Mouse (Mus musculus): ENCODE results near the gene Cgrrf1. TPM values are rescaled to one million over a fixed set of nuclear protein-coding genes. Genes with fewer than 3 reads are reported as not detected.

Cgrrf1 gene
- polyA plus RNA-seq, 1 experiment = 28.2 TPM

DNA sequence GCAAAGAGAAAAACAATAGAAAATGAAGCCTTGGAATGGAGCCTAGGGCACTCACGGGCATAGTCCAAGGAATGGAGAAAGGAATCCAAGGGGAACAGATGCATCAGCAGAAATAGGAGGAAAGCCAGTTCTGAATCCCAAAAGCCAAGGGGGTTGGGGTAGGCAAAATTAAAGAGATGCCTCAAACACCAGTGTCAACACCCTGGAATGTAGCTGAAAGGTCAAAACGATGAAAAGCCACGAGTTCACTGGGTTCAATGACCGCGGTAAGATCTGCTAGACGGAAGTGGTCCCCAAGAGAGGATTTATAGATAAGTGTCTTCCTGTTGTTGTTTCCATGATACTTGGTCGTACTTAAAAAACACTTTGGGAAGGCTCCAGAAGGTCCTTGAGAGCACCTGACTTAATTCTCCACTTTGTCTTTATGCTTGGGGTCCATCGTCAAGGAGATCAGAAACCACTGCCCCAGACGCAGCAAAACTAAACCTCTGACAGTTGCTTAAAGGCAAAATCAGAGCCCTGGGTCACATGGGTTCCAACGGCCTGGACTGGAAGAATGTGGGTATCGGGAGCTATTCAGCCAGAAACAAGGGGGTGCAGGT is 10.6 kb upstream of the Cgrrf1 start:
- peaks cover 6% of the 10 kb centered on the region; the same call in 1 of the 2 replicates for H3K4me1 ChIP-seq (ENCODE audit: control insufficient read depth, insufficient read depth, low read length)
- WGBS = 0% methylated on average over 11 of the region's 11 CpGs
- H3K4me3 ChIP-seq (replicated peaks; ENCODE audit: extremely low read depth, low read depth, low read length) = peak overlapping the region; percentile 86
- peak; percentile 28 for DNase-seq
- TF ChIP-seq POLR2A (IDR thresholded peaks at IDR 0.05; ENCODE audit: borderline replicate concordance, extremely low read depth, low read depth, low read length) (no peak), CTCF (IDR thresholded peaks at IDR 0.05; ENCODE audit: insufficient read depth, low read length) (no peak)

DNA sequence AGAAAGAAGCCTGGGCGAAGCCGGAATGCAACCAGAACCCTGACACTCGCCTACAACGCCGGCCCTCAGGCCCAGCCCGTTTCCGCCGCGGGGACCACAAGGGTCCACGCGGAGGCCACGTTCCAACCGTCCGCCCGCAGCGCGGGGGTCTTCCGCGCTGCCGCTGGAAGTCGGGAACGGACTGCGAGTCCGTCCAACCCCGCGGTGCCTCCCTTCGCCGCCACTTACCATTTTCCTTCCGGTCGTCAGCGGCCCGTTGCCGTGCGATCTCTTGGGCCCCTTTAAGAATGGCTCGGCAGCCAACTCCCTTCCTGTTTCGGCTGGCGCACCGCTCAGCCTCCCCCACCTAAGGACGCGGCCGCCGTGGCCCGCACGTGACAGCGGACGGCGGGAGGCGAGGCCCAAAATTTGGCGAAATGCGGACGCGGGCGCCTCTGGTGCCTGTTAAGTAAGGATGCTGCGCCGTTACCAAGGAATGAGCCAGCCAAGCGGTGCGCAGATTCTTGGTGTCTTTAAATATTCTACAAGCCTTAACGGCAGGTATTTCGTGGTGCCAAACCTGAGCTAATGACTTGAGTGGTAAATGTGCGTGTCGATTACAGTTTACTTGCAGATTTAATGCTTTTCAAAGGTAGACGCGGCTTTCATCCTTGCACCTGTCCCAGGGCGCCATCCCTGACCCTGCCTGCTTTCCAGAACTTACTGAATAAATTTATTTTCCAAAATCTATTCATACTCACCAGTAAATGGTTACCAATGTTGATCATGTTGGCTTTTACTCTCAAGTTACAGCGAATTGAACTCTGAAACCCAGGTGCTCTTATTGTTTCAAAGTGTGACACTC is 9.8 kb upstream of the Cgrrf1 start, which contains the start of gene Gmfb:
TSS of gene Gmfb (minus strand) at position 370 of the 844 bp plus-strand sequence.
- H3K4me1 ChIP-seq (ENCODE audit: control insufficient read depth, insufficient read depth, low read length) = peaks cover 6% of the 10 kb centered on the region; the same call in 1 of the 2 replicates
- peak; percentile 97 for DNase-seq
- H3K4me3 ChIP-seq (replicated peaks; ENCODE audit: extremely low read depth, low read depth, low read length) = peak within 1 kb of the TSS; percentile 86
- 1% methylated on average over 65 of the region's 65 CpGs for WGBS
- TF ChIP-seq POLR2A (IDR thresholded peaks at IDR 0.05; ENCODE audit: borderline replicate concordance, extremely low read depth, low read depth, low read length) = peak; percentile 92; the same call in 1 of the 2 replicates
- TF ChIP-seq CTCF (IDR thresholded peaks at IDR 0.05; ENCODE audit: insufficient read depth, low read length) = no peak

DNA sequence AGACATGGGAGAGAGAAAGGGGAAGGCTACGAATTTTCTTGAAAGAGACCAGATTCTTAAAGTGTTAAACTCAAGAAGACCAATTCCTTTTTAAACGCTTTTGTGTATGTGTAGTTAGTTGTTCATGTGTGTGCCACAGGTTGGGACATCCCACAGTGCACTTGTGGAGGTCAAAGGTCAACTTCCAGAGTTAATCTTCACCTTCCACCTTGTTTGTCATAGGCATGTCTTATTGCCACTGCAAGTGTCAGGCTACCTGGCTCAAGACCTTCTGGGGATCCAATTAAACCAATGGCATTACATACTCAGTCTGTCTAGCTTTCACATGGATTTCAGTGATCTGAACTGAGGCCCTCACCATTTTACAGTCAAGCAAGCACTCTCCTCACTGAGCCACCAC is 7.9 kb upstream of the Cgrrf1 start:
- WGBS = 85% methylated on average over 2 of the region's 2 CpGs
- peaks cover 6% of the 10 kb centered on the region; the same call in 1 of the 2 replicates for H3K4me1 ChIP-seq (ENCODE audit: control insufficient read depth, insufficient read depth, low read length)
- TF ChIP-seq CTCF (IDR thresholded peaks at IDR 0.05; ENCODE audit: insufficient read depth, low read length) (no peak), POLR2A (IDR thresholded peaks at IDR 0.05; ENCODE audit: borderline replicate concordance, extremely low read depth, low read depth, low read length) (no peak)
- DNase-seq = no peak
- H3K4me3 ChIP-seq (replicated peaks; ENCODE audit: extremely low read depth, low read depth, low read length) = no peak overlapping the region

DNA sequence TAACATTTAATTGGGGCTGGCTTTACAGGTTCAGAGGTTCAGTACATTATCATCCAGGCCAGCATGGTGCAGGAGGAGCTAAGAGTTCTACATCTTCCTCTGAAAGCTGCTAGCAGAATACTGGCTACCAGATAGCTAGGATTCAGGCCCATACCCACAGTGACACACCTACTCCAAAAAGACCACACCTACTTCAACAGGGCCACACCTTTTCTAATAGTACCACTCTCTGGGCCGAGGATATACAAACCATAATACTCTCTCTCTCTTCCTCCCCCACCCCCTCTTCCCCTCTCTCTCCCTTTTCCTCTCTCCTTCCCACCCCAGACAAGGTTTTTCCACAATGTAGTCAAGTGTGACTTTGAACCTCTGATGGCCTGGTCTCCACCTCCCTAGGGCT is 4.5 kb upstream of the Cgrrf1 start:
- TF ChIP-seq CTCF (IDR thresholded peaks at IDR 0.05; ENCODE audit: insufficient read depth, low read length) = no peak
- TF ChIP-seq POLR2A (IDR thresholded peaks at IDR 0.05; ENCODE audit: borderline replicate concordance, extremely low read depth, low read depth, low read length) = no peak
- DNase-seq = no peak
- Histone ChIP-seq H3K4me1 (ENCODE audit: control insufficient read depth, insufficient read depth, low read length) (peaks cover 5% of the 10 kb centered on the region), H3K4me3 (replicated peaks; ENCODE audit: extremely low read depth, low read depth, low read length) (no peak overlapping the region)
- 33% methylated on average over 1 of the region's 1 CpGs for WGBS

DNA sequence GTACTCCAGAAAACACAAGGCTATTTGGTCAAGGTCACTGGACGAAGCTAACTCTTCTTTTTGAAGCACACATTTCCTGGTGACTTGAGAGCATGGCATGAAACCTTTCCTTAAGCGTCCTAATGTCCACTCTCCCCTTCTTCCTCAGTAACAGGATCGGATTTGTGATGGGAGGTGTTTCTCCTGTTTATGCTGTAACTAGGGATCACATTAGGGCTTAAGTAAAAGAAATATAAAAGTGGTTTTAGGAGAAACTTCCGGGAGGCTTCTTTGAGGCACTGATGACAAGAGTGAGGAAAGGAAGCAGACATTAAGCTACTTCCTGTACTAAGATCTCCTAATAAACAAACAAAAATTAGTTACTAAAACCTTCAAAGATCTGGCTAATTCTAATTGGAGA is 630 bp upstream of the Cgrrf1 start:
- H3K4me3 ChIP-seq (replicated peaks; ENCODE audit: extremely low read depth, low read depth, low read length) = peak overlapping the region; percentile 69
- 2% methylated on average over 4 of the region's 4 CpGs for WGBS
- TF ChIP-seq POLR2A (IDR thresholded peaks at IDR 0.05; ENCODE audit: borderline replicate concordance, extremely low read depth, low read depth, low read length) (no peak), CTCF (IDR thresholded peaks at IDR 0.05; ENCODE audit: insufficient read depth, low read length) (no peak)
- H3K4me1 ChIP-seq (ENCODE audit: control insufficient read depth, insufficient read depth, low read length) = peaks cover 9% of the 10 kb centered on the region
- DNase-seq = no peak

DNA sequence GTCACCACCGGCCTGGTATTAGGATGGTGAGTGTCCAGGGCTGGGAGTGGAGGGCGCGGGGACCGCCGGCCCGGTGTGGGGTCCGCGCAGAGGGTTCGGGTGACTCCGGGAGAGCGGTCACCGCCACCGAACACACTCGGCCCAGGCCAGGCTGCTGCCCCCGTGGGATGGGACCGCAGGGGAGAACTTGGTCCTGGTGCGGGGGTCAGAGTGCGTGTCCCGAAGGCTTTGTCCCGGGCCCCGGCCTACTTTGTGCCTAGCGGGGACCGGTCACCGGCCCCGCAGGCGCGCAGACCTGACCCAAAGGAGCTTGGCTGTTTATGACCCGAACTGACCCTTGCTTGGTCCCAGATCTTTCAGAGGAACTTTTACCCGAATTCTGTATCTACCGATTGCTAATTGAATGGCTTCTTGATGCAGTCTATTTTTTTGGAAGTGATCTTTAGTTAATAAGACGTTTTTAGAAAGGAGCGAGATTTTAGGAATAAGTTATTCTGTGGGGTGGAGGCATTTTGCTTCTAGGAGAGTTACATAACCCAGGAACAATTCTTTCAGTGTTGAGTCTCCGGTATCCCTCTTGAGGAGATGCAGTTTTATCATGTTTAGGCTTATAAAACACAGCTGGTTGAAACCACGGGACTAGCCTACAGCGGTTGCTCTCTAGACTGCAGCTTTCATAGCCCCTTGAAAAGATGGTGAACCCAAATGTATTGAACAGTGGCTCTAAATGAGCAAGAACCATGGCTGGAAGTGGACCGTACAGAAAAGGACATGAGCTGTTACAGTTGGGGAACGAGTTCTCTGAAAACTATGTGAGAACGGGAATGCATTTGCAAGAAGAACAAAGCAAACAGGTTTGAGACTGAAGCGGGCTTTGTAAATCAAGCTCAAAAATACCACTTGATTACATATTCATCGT is 688 bp downstream of the Cgrrf1 start:
- DNase-seq = no peak
- Histone ChIP-seq H3K4me3 (replicated peaks; ENCODE audit: extremely low read depth, low read depth, low read length) (peak overlapping the region; percentile 69), H3K4me1 (ENCODE audit: control insufficient read depth, insufficient read depth, low read length) (peaks cover 9% of the 10 kb centered on the region)
- WGBS = 4% methylated on average over 40 of the region's 40 CpGs
- no peak for TF ChIP-seq POLR2A (IDR thresholded peaks at IDR 0.05; ENCODE audit: borderline replicate concordance, extremely low read depth, low read depth, low read length)
- TF ChIP-seq CTCF (IDR thresholded peaks at IDR 0.05; ENCODE audit: insufficient read depth, low read length) = no peak

DNA sequence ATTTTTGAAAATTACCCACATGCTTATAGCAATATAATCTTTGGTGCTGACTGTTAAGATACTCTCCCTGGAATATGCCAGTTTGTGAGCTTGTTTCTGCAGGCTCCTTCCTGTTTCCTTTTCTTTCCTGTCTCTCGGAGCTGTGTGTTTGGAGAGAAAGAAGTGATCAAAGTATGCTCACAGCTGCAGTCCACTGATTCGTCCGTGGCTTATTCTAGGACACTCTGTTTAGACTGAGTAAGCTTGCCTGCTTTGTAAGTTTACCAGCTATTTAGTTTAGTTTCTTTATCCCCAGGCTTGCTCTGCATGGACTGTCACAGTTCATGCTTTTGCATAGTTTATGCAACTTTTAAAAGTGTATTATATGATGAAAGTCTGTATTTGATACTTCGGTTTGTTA is 7.4 kb downstream of the Cgrrf1 start:
- WGBS = 30% methylated on average over 4 of the region's 4 CpGs
- H3K4me1 ChIP-seq (ENCODE audit: control insufficient read depth, insufficient read depth, low read length) = peaks cover 2% of the 10 kb centered on the region; the same call in 1 of the 2 replicates
- TF ChIP-seq POLR2A (IDR thresholded peaks at IDR 0.05; ENCODE audit: borderline replicate concordance, extremely low read depth, low read depth, low read length) = no peak
- H3K4me3 ChIP-seq (replicated peaks; ENCODE audit: extremely low read depth, low read depth, low read length) = no peak overlapping the region
- DNase-seq = no peak

DNA sequence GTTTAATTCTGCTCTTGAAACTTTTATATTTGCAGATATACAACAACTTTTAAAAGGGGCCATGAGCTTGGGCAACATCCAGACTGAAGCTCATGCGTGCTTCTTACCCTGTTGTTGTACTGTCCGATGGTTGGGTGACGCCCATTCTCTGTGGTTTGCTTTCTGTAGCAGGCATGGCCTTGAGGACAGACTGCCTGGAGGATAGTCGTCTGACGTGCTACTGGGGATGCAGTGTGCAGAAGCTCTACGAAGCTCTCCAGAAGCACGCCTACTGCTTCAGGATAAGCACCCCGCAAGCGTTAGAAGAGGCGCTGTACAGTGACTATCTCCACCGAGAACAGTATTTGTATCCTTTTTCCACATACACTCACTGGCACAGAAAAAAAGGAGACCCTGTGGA is 13.8 kb downstream of the Cgrrf1 start:
- Histone ChIP-seq H3K4me3 (replicated peaks; ENCODE audit: extremely low read depth, low read depth, low read length) (no peak overlapping the region), H3K4me1 (ENCODE audit: control insufficient read depth, insufficient read depth, low read length) (no peaks in the 10 kb centered on the region)
- DNase-seq = no peak
- WGBS = 90% methylated on average over 11 of the region's 11 CpGs
- TF ChIP-seq POLR2A (IDR thresholded peaks at IDR 0.05; ENCODE audit: borderline replicate concordance, extremely low read depth, low read depth, low read length) (no peak), CTCF (IDR thresholded peaks at IDR 0.05; ENCODE audit: insufficient read depth, low read length) (no peak)

DNA sequence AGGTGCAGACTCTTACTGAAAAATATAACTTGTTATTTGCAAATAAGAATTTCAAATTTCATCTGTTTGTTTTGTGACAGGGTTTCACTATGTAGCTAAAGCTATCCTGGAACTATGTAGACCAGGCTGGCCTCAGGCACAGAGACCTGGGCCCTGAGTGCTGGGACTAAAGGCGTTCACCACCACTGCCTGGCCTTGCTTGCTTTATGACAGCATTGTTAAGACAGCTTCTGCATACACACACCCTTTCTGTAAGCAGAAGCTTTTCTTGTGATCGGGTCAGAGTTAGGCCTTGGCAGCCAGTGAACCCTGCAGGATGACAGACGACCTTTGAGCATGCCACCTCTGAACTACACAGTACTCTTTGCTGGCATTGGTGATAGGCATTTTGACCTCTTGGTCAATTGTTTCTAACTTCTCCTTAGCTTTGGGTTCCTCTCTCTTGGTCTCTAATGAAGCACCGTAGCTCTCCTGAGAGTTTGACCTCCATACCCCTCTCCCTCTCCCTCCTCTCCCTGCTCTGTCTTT is 16.2 kb downstream of the Cgrrf1 start:
- 79% methylated on average over 4 of the region's 4 CpGs for WGBS
- H3K4me3 ChIP-seq (replicated peaks; ENCODE audit: extremely low read depth, low read depth, low read length) = no peak overlapping the region
- no peak for DNase-seq
- TF ChIP-seq POLR2A (IDR thresholded peaks at IDR 0.05; ENCODE audit: borderline replicate concordance, extremely low read depth, low read depth, low read length) (no peak), CTCF (IDR thresholded peaks at IDR 0.05; ENCODE audit: insufficient read depth, low read length) (no peak)
- no peaks in the 10 kb centered on the region for H3K4me1 ChIP-seq (ENCODE audit: control insufficient read depth, insufficient read depth, low read length)

Data from lung, adult 2 months (tissue).